Mouse (Mus musculus): Measurements from ENCODE around the gene Mtx3.

DNA sequence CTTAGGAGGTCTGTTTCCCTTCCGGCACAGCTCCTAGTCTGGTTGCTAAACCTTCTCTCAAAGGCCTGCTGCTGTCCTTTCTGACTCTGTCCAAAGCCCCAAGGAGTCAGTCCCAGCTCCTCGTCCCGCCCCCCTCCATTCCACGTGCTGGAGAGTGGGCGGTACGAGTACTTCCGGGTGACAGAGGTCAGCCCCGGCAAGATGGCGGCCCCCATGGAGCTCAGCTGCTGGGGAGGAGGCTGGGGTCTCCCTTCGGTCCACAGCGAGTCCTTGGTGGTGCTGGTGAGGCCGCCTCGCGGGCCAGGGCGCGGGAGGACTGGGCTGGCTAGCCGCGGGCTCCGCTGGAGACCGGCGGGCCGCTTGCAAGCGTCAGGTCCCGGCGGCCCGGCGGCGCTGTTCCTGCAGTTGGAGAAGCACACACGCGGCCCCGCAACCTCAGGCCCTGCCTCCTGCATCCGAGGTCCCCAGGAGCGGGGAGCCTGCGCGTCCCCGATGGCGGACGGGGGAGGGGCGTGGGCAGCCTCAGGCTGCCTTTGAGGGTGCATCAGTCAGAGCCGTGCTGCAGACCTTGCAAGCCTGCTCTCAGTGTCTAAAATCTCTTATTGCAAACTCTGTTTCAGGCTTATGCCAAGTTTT is at the start of gene Mtx3:
- TF ChIP-seq CTCF (IDR thresholded peaks at IDR 0.05; ENCODE audit: low read depth) (no peak), EP300 (IDR thresholded peaks at IDR 0.05; ENCODE audit: low read depth) (no peak)
